Mouse (Mus musculus) kidney, adult 2 months (tissue): Measurements from ENCODE around the gene Noa1.

ENCODE experiments used
- CTCF ChIP-seq: fragments of 200-500 bp; conservative IDR thresholded peaks from 2 replicates; pipeline ENCODE4 v1.5.1; 2011; ENCODE audit warnings: low read depth, mild to moderate bottlenecking, control low read depth, low read length, moderate library complexity, mixed read lengths; ENCODE audit not compliant: insufficient read depth, insufficient read length
- POLR2A ChIP-seq: fragments of 200-500 bp; IDR thresholded peaks from one replicate; pipeline ENCODE4 v1.6.1; 2011; ENCODE audit warnings: low read depth, low read length, control low read depth

- TF ChIP-seq CTCF, result no peak
- TF ChIP-seq POLR2A, result peak; percentile 34
These were observed 44.7 kb downstream of the Noa1 start, which contains the start of gene Rest for GRCm38 (mm10) chr5:77265081-77265670.
